Mouse (Mus musculus): Measurements from ENCODE around the gene Uevld.
"Not testable (repeated sequence)": the region's sequence is repeated elsewhere in the genome, so short reads cannot be mapped to it uniquely, and the experiment has no call there.

Uevld gene

GRCm38 (mm10) chr7:46969898-46970297, 11.6 kb upstream of the Uevld start:
- no peak for DNase-seq (ENCODE audit: low spot score in 2 of 2)

GRCm38 (mm10) chr7:46964070-46964469, 5.7 kb upstream of the Uevld start:
- no peak for DNase-seq (ENCODE audit: low spot score in 2 of 2)

GRCm38 (mm10) chr7:46962806-46963618, 4.7 kb upstream of the Uevld start:
- DNase-seq (ENCODE audit: low spot score in 2 of 2), result peak in 1 of 2 experiments; percentile 84

GRCm38 (mm10) chr7:46962132-46962531, 3.8 kb upstream of the Uevld start:
- DNase-seq (ENCODE audit: low spot score in 2 of 2), result no peak

GRCm38 (mm10) chr7:46960991-46961390, 2.7 kb upstream of the Uevld start:
- no peak for DNase-seq (ENCODE audit: low spot score in 2 of 2)

- no peak for DNase-seq (ENCODE audit: low spot score in 2 of 2)
Observed at GRCm38 (mm10) chr7:46958853-46959252, 526 bp upstream of the Uevld start.

- no peak for DNase-seq (ENCODE audit: low spot score in 2 of 2)
Observed at GRCm38 (mm10) chr7:46935847-46936246, 22.5 kb downstream of the Uevld start.

- DNase-seq (ENCODE audit: low spot score in 2 of 2), result no peak
Observed at GRCm38 (mm10) chr7:46934788-46935187, 23.5 kb downstream of the Uevld start.

- no peak for DNase-seq (ENCODE audit: low spot score in 2 of 2)
Observed at GRCm38 (mm10) chr7:46931370-46931769, 27.0 kb downstream of the Uevld start.

- DNase-seq (ENCODE audit: low spot score in 2 of 2), result no peak
Observed at GRCm38 (mm10) chr7:46928291-46928690, 30.0 kb downstream of the Uevld start.

GRCm38 (mm10) chr7:46922075-46922474, 36.3 kb downstream of the Uevld start:
- no peak for DNase-seq (ENCODE audit: low spot score in 2 of 2)

GRCm38 (mm10) chr7:46919551-46920176, 38.7 kb downstream of the Uevld start, which contains the start of gene Tsg101:
Tsg101 (minus strand) TSS chr7:46919969.
- peak; percentile 52 to 88 for DNase-seq (ENCODE audit: low spot score in 2 of 2)

- DNase-seq (ENCODE audit: low spot score in 2 of 2), result no peak
Observed at GRCm38 (mm10) chr7:46918678-46919371, 39.5 kb downstream of the Uevld start.

GRCm38 (mm10) chr7:46916376-46916775, 42.0 kb downstream of the Uevld start:
- DNase-seq (ENCODE audit: low spot score in 2 of 2), result no peak

GRCm38 (mm10) chr7:46911250-46911649, 47.1 kb downstream of the Uevld start:
- no peak for DNase-seq (ENCODE audit: low spot score in 2 of 2)

GRCm38 (mm10) chr7:46899343-46899742, 59.0 kb downstream of the Uevld start:
- no peak for DNase-seq (ENCODE audit: low spot score in 2 of 2)

GRCm38 (mm10) chr7:46895511-46895910, 62.8 kb downstream of the Uevld start:
- DNase-seq (ENCODE audit: low spot score in 2 of 2), result no peak

GRCm38 (mm10) chr7:46883304-46883703, 75.0 kb downstream of the Uevld start:
- no peak for DNase-seq (ENCODE audit: low spot score in 2 of 2)

- not testable (repeated sequence) for DNase-seq (ENCODE audit: low spot score in 2 of 2)
Observed at GRCm38 (mm10) chr7:46881941-46882340, 76.4 kb downstream of the Uevld start.

GRCm38 (mm10) chr7:46880992-46881391, 77.3 kb downstream of the Uevld start:
- DNase-seq (ENCODE audit: low spot score in 2 of 2), result no peak

- no peak for DNase-seq (ENCODE audit: low spot score in 2 of 2)
Observed at GRCm38 (mm10) chr7:46879851-46880250, 78.5 kb downstream of the Uevld start.

GRCm38 (mm10) chr7:46877255-46877654, 81.1 kb downstream of the Uevld start:
- DNase-seq (ENCODE audit: low spot score in 2 of 2), result no peak

GRCm38 (mm10) chr7:46876841-46877240, 81.5 kb downstream of the Uevld start:
- DNase-seq (ENCODE audit: low spot score in 2 of 2), result peak; percentile 5 to 26

Measured in left cerebral cortex, adult 9 months (tissue).